Mouse (Mus musculus) neutrophil, adult 5-6 weeks (primary cell): ENCODE data around the gene Eif4g3. TPM values are rescaled to one million over a fixed set of nuclear protein-coding genes. Genes with fewer than 3 reads are reported as not detected.
"Not testable (repeated sequence)": the region's sequence is repeated elsewhere in the genome, so short reads cannot be mapped to it uniquely, and the experiment has no call there.

Source experiments
- ATAC-seq: fragments of 151-379, 151-347 bp; 2 replicates; pipeline ENCODE4 v1.8.0; 2017; ENCODE audit warnings: mild to moderate bottlenecking, moderate TSS enrichment; ENCODE audit not compliant: insufficient number of reproducible peaks, poor library complexity, low FRiP score, severe bottlenecking; ENCODE audit errors: extremely low read depth
- total RNA-seq: library from RNA; stranded (forward); fragments of 200-1000 nt; gene quantifications from 2 replicates; pipeline ENCODE4 v1.2.3, GENCODE M21; 2017

The Eif4g3 gene
- total RNA-seq, 1 experiment from 2014 or later: 95.8 TPM

DNA sequence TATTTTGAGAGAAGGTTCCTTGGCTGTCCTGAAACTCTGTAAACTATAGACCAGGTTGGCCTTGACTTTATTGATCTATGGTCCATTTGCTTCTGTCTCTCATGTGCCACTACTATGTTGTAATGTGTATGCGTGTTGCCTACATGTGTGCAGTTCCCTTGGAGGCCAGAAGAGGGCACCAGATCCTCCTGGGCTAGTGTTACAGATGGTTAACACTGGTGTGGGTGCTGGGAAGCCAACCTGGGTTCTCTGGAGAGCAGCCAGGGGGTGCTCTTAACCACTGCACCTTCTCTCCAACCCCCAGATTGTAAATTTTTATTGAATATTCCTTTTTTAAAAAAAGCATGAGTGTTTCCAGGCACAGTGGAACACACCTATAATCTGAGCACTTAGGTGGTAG lies 53.0 kb downstream of the Eif4g3 start:
- ATAC-seq: no peak

DNA sequence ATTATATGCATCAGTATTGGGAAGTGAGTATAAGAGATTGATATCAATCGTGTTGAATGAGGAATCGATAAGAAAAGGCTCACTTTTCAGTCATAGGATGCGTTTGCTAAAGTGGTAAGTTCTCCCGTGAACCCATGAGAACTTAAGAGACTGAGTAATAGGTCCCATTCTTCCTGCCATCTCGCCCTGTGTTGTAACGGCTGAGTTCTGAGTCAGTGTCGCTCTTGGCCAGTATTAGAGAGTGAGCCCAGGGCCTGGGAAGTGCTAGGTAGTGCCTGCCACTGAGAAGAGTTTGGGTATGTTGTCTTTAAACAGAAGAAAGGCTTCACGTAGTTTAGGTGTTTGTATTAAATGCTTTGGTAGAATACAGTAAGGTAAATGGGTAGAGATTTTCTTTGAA lies 53.5 kb downstream of the Eif4g3 start:
- no peak for ATAC-seq

DNA sequence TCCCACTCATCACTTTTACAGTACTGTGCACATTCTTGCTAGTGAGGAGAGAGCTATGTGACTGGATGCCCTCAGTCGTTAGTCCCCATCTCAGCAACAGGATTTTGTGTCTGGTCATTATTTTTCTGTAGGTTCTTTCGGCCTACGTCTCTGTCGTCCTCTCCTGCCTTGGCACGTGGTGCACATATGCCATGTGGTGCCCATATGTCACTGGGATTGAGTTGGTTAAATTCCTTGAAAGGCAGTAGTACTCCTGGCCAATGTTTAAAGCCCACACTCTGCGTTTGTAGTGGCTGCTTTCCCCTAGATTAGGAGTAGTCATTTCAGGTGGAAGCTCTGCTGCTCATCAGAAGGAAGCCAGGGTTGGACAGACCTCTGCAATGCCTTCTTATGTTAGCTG lies 56.7 kb downstream of the Eif4g3 start:
- no peak for ATAC-seq

DNA sequence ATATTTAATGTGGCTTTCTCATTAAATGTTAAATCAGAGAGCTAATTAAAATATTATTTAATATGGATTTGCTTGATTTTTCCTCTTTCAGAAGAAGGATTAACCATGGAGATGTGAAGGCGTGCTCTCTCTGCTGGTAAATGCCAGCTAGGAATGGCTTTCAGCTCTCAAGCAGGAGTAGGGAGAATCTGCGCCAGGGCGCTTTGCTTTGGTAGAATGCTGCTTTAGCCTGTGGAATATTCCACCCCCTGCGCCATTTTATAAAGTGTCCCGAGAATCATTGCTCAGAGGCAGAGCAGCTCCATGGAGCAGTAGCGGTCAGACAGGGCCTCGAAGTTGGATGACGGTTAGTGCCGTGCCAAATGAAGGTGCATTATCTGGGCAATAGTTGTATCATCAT lies 58.7 kb downstream of the Eif4g3 start:
- no peak for ATAC-seq

DNA sequence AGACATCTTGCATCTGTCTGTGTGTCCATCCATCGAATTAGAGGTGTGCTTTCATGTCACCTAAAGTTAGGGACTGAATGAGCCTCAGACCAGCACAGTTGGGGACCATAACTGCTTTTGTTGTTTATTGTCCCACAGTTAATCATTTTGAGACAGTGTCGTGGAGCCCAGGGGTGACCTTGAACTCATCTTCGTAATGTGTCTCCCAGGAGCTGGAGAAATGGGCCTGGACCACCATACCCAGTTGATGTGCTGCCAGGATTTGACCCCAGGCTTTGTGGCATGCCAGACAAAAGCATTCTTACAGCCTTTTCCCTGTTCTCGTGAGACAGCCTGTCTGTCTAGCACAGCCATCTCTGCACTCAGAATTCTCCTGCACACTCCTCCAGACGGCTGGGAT lies 63.8 kb downstream of the Eif4g3 start:
- no peak for ATAC-seq

DNA sequence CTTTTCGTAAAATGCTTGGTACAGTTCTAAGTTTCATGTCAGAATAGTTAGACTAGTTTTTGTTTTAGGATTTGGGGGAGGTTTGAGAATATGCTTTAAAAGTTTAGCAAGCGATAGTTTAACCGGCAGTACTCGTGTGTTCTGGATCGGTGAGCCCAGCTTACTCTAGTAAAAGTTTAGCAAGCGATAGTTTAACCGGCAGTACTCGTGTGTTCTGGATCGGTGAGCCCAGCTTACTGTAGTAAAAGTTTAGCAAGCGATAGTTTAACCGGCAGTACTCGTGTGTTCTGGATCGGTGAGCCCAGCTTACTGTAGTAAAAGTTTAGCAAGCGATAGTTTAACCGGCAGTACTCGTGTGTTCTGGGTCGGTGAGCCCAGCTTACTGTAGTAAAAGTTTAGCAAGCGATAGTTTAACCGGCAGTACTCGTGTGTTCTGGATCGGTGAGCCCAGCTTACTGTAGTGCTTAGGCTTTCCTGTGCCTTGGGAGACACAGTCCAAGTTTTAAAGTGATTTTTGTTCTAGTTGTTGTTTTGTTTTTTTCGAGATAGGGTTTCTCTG lies 64.5 kb downstream of the Eif4g3 start:
- ATAC-seq: not testable (repeated sequence)

DNA sequence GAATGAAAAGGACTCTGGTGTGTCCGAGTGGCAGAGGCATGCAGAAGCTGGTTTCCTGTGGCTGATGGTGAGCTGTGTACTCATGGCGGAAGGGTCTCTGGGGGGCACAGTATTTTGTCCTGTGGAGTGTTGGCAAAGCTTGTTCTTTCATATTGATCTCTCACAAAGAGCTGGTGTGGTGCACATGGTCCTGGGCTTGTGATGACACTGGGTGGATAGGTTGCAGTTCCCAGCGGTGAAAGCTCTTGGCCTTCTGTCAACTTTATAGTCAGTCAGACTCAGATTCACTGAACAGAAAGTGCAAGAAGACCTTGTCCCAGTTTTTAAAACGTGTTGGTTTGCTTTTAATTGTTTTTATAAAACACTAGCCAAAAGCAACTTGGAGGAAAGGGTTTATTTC lies 68.3 kb downstream of the Eif4g3 start:
- no peak for ATAC-seq

DNA sequence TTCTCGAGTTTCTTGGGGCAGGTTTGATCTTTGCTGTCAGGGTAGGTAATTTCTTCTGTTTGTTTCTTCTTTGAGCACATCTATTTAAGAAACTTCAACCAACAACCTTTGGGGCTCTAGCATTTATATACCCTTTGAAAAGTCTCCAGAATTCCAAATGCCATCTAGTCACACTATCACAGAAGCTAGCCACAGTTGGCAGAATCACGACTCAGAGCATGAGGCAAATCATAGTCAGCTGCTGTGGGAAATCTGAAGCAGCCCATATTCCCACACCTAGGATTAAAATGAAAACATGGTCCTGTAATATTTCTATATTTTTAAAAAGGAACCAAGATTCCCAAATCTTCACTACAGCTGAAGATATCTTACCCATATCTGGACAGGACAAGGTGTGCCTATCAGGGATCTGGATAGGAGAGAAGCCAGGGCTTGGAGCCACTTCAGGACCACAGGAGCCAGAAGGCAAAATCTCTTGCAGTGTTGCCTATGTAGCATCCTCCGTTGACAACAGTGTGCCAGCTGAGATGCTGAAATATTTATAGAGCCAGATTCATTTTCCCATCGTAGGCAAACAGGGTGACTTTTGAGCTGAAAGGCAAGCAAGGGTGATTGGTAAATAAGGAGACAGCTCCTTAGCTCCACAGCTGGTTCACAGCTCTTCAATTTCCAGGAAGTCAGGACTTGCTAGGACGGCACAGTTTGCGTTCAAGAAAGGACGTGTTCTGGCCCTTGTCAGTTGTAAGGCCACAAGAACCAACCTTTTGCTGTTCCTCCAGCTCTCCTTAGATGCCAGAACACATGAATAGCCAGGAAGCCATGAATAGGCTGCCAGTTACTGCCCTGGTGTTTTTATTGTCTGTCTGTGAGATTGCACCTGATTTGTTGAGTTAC lies 70.8 kb downstream of the Eif4g3 start:
- no peak for ATAC-seq

DNA sequence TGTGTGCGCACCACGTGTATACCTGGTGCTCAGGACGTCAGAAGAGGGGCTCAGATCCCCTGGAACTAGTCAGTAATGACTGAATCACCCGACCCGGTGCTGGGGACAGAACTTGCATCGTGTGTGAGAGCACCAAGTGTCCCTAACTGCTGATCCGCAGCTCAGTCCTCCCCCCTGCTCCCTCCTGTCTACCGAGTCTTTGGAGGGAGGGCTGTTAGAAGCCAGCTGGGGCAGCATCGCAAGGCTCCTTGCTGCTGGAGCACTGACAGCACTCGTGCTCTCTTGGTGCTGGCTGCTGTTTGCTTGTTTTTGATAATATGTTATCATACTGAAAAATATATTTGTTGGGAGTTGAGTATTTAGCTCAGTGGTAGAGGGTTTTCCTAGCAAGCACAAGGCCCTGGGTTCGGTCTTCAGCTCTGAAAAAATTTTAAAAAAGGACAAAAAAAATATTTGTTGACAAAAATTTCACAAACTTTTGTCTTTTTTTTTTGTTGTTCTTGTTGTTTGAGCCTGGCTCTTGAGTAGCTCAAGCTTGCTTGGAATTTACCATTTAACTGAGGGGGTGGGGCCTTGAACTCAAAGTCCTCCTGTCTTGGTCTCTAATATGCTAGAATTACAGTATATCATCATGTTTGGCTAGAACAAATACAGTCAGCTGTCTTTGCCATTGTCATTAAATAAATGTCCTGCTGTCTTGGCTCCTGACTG lies 72.2 kb downstream of the Eif4g3 start:
- ATAC-seq: no peak

DNA sequence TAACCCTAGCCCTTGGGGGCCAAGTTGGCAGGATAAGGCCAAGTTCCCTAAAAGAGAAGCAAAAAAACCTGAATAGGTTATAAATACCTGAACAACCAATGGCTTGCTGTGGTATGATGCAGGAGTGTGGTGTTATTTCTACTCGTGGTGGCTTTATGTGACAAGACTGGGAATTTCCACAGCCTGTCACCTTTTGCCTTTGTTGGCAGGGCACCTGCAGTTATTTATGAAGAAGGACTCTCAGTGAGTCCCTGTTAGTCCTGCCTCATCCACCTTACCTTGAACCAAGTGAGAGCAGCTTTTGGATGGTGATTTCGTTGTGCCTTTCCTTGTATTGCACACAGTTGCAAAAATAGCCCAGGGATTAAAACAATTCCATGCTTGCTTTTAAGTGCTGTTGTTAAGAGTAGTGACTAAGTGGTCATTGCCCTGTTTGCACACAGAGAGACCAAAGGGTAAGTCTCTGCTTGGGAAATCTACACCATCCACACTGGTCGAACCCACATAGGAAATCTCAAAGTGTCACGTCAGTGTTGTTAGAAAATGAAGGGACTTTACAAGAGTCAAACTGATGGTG lies 72.9 kb downstream of the Eif4g3 start:
- ATAC-seq: no peak

DNA sequence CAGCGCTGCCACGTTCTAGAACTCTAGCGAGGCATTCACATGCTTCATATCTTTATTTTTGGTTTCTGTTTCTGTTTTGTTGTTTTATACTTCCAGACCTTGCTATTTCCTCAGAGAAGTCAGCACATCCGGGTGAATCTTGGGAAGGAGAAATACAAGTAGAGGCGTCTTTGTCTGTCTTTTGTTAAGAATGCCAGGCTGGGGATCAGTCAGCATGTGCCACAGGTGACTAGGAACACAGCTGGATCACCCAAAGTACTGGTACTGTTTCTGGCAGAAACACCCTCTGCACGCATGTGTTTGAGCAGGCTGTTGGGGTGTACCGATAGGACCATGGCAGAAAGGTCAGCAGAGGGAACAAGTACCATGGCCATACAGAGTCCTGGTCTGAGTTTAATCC lies 73.6 kb downstream of the Eif4g3 start:
- ATAC-seq: no peak

DNA sequence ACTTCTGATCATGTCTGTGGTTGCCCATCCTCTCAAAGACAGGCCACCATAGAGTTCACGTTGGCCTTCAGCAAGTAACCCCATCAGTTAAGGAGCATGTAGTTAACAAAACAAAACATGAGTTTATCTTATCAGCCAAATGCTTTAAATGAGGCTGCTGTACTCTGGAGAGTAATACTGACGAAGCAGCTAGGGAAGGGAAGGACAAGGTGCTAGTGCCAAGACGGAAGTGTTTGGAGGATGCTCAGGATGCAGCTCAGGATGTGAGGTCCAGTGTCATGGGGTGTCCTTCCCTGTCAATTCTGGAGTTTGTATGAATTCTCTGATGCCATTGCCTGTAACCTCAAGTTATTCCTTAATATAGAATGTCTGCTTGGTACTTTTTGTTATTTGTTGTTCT lies 75.0 kb downstream of the Eif4g3 start:
- ATAC-seq: no peak

DNA sequence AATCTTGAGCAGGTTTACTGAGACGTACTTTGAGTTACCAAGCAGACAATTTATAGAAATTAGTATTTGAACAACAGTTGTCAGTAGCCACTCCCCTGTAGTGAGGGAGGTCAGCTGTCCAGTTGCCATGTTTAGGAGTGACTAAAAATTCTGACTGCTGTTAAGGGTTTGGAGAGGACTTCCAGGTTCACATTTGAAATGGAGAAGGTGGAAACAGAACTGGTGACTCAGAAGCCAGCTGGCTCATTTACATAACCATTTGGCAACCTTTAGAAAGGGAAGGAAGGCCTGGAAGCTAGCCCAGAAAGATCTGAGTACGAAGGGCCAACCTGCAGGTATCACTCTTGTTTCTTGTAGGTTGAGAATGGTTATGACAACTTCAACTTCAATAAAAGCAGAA lies 75.8 kb downstream of the Eif4g3 start:
- ATAC-seq: peak; percentile 57; the same call in 1 of the 2 replicates

DNA sequence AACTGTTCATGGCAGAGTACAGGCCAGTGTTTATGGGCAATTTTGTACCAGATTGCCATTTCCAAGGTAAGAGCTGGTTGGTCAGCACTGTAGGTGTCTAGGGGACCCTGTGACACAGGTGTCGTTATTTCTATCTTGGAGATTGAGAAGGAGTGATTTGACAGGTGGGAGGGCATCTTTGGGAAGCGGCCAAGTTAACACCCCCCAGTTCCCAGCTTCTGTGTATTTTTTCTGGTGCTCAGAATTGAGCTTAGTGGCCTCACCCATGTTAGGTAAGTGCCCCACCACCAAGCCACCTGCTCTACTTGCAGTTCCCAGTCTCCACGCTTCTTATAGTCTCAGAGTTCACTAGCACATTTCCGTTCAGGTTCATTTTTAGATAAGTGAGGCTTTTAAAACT lies 76.5 kb downstream of the Eif4g3 start:
- ATAC-seq: no peak

DNA sequence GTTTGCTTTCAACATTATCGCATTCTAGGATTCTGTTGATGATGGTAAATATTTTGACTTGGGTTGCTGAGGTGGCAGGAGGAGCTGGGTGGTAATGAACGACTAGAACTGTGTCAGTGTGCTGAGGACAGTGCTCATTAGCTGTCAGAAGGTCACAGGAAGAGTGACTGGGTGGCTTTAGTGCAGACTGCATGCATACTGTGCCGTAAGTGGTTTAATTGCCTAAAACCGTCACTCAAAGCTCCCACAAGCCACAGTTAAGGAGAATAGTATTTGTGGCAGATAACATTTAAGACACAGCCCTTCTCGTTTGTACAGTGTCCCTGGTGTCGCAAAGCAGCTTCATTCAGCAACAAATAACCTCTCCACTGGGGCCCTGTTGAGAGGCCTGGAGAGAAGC lies 78.7 kb downstream of the Eif4g3 start:
- no peak for ATAC-seq

DNA sequence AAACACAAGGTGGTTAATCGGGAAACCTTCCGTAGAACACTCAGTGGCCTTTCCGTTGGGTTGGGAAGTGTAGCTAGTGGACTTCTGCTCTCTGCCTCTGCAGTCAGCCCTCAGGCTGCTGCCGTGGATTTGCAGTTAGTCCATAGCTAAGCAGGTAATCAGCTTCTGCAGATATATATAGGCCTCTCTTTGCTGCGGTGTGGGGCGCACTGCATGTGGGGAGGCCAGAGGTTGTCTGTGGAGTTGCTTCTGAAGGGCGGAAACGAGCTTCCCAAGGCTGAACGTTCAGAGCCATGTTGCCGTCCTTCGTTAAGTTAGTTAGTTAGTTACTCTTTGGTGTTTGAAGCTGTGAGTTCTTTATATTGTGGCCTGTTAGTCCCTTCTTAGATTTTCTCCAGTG lies 80.3 kb downstream of the Eif4g3 start:
- no peak for ATAC-seq

DNA sequence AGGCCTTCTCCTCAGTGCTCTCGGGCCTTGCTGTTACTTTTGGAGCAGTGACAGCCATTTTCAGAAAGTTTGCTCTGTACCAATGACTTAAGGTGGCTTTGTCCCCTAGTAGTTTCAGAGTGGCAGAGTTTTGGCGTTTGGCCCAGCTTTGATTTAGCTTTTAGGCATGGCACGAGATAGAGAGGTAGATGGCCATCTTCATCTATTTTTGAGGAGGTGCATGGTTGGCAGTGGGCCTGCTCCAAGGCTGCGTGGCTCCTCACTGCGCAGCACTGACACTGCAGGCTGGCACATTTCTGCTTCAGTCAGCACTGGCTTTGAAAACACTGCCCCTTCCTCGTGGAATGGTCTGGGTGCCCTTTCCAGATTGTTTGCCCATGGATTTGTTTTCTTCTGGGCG lies 80.7 kb downstream of the Eif4g3 start:
- ATAC-seq: no peak

DNA sequence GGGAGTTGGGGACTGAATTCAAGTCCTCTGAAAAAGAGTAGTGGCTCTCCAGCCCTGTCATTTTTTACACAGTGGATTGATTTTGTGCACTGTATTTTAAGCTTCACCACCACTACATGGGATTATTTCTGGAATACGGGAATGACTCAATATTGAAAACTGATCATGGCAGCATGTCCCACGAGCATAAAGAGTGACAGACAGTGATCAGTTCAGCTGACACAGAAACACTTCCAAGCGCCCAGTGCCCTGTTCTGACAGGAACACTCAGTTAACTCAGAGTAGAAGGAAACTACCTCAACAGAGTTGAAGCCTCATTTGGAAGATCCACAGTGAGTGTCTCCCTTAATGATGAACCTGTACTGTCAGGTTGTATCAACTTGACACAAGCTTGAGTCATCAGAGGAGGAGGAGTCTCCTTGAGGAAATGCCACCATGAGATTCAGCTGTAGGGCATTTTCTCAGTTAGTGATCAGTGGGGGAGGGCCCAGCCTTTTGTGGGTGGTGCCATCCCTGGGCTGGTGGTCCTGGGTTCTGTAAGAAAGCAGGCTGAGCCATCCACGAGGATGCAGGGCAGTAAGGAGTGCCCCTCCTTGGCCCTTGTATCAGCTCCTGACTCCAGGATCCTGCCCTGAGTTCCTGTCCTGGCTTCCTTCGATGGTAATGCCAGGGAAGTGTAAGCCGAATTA lies 82.2 kb downstream of the Eif4g3 start:
- ATAC-seq: no peak

DNA sequence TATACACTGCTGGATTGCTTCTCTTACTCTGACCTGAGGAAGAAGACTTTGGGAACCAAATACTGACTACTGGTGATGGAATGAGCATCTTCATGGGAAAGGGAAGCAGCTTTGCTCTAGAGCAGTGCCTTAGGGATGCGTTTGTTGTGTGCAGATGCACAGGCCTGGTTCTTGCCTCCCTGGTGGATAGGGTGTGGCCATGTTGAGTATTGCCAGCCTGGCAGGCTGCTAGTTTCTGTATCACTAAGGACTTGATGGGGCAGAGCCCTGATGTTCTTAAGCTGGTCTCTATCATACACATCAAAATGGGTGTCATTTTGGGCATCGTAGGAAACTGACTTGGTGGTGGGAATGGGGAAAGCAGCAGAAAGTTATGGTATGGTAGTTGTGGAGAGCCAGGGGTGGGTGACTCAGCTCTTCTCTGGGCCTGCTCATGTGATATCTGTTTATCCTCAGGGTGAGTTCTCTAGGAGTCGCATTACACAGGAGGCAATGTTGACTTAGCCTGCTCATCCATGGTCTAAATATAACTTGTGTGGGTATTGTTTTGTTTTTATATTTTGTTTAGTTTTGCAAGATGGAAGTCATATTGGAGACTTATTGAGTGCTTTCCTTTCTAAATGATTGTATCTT lies 85.0 kb downstream of the Eif4g3 start:
- ATAC-seq: no peak
